Mouse (Mus musculus) bone marrow, adult 2 months (tissue): ENCODE measurements around the gene Odf4. TPM values are rescaled to one million over a fixed set of nuclear protein-coding genes. Genes with fewer than 3 reads are reported as not detected.
"Not testable (repeated sequence)": the region's sequence is repeated elsewhere in the genome, so short reads cannot be mapped to it uniquely, and the experiment has no call there.

Source experiments
- H3K27ac ChIP-seq: fragments of 200-500 bp; 2 replicates; pipeline ENCODE4 v1.5.1; 2012; ENCODE audit warnings: low read depth, mild to moderate bottlenecking, control low read depth, inconsistent platforms, low read length; ENCODE audit not compliant: control insufficient read depth, poor library complexity, insufficient read depth
- H3K4me1 ChIP-seq: fragments of 200-500 bp; 2 replicates; pipeline ENCODE4 v1.6.1; 2011; ENCODE audit warnings: low read length; ENCODE audit not compliant: control insufficient read depth, insufficient read depth
- H3K4me3 ChIP-seq: fragments of 200-500 bp; replicated peaks from 2 replicates; pipeline ENCODE3; 2011; ENCODE audit warnings: mild to moderate bottlenecking, low read depth, low read length, control low read depth; ENCODE audit not compliant: control insufficient read depth
- CTCF ChIP-seq: fragments of 200-500 bp; IDR thresholded peaks from 2 replicates; pipeline ENCODE4 v1.5.1; 2011; ENCODE audit warnings: low read length, control low read depth; ENCODE audit not compliant: control insufficient read depth, insufficient read depth
- POLR2A ChIP-seq: fragments of 200-500 bp; IDR thresholded peaks from 2 replicates; pipeline ENCODE4 v1.6.1; 2011; ENCODE audit warnings: low read depth, mild to moderate bottlenecking, control low read depth, low read length, borderline replicate concordance; ENCODE audit not compliant: control insufficient read depth
- WGBS: fragments of 180-500 bp; shearing (Covaris S2); methylation state at CpG from one replicate; pipeline ENCODE4 v1.1.7; 2018; 5-methylcytosine and 5-hydroxymethylcytosine counted together
- polyA plus RNA-seq: library from polyadenylated mRNA; stranded (reverse); fragments of >200 nt; gene quantifications from 2 replicates; pipeline ENCODE4 v1.2.4, GENCODE M21; 2011; ENCODE audit warnings: low replicate concordance; ENCODE audit not compliant: missing spikeins, insufficient read depth, insufficient read length

Odf4 gene
- polyA plus RNA-seq = not detected in 2 replicates

DNA sequence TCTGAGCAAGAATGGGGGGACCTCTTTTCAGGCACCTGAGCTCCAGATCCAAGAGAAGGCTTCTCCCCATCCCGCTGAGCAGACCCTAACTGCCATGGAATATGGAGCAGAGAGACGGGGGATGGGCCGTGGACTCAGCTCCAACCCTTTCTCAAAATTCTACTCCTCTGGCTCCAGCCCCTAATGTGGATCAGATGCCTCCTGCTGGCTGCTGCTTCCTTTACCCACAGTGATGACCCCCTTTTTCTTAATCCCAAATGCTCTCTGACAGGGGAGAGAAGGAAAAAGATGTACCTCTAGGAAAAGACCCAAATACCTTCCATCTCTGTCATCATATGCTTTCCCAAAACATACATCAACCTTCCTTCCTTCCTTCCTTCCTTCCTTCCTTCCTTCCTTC is at the start of gene Odf4:
TSS of gene Odf4 (minus strand) at position 101 of the 400 bp plus-strand sequence.
- 89% methylated on average over 3 of the region's 3 CpGs for WGBS
- no peak for TF ChIP-seq POLR2A
- TF ChIP-seq CTCF = no peak
- Histone ChIP-seq H3K4me1 (no peaks in the 10 kb centered on the region), H3K27ac (no peak within 1 kb of the TSS), H3K4me3 (no peak within 1 kb of the TSS)

- H3K27ac ChIP-seq = no peak overlapping the region
- H3K4me1 ChIP-seq = no peaks in the 10 kb centered on the region
- WGBS = 81% methylated on average over 1 of the region's 1 CpGs
- no peak overlapping the region for H3K4me3 ChIP-seq
- TF ChIP-seq CTCF (no peak), POLR2A (no peak)
These were observed 48.7 kb upstream of the Odf4 start for GRCm38 (mm10) chr11:68975601-68976000.

DNA sequence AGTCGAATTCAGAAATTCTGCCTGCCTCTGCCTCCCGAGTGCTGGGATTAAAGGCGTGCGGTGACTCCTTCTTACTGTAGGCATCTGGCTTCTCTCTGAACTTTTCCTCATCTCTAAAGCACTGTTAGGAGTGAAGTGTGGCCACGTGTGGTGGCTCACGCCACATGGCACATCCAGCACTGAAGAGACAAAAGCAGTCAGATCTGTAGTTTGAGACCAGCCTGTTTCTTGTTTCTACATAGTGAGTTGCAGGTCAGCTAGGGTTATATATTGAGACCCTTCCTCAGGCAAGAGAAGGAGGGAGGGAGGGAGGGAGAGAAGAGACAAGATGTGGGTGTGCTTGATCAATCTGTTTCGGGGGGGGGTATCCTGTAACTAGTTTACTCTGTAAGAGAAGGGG is 48.2 kb upstream of the Odf4 start, which contains the start of gene Rangrf:
TSS of gene Rangrf (minus strand) at position 101 of the 400 bp plus-strand sequence.
- H3K4me1 ChIP-seq = no peaks in the 10 kb centered on the region
- TF ChIP-seq CTCF = no peak
- no peak for TF ChIP-seq POLR2A
- WGBS = 81% methylated on average over 7 of the region's 7 CpGs
- no peak within 1 kb of the TSS for H3K4me3 ChIP-seq
- H3K27ac ChIP-seq = no peak within 1 kb of the TSS

GRCm38 (mm10) chr11:68974059-68974450 is 47.2 kb upstream of the Odf4 start:
- TF ChIP-seq POLR2A (no peak), CTCF (no peak)
- no peak overlapping the region for H3K27ac ChIP-seq
- WGBS = 52% methylated on average over 6 of the region's 6 CpGs
- H3K4me3 ChIP-seq = peak overlapping the region; percentile 26
- no peaks in the 10 kb centered on the region for H3K4me1 ChIP-seq

DNA sequence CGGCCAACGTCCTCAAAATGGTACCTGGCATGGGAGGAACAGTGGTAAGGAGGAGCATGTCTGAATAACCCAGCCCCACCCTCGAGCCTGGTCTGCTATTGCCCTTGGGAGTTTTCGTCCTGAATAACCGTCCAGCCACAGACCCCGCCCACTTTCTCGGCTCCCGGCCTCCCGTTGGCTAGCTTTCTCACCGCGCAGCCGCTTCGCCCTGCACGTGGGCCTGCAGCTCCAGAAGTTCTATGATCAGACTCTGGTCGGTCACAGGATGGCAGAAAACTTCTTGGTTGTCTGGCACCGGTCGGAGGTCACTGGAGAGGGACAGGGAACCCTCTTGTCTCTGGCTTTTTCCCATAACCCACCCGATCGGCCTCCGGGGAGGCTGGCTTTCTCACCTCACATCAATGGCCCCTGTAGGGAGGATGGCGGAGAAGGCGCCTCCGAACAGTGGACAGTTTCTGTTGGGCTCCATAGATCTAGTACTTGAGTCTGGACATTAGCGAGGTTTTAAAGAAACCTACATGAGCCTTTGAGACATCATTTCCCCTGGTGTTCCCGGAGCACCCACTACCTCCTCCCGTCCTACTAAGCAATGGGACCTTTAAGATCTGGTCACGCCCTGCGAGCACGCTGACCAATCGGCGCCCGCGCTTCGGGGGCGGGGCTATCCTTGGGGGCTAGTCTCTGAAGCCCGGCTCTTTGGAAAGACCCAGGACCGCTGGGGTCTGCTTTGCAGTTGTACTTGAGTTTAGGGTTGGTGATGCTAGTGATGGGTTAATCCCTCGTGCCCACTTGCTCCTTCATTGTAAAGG is 46.6 kb upstream of the Odf4 start:
- H3K4me3 ChIP-seq = peak overlapping the region; percentile 62
- not testable (repeated sequence) for H3K4me1 ChIP-seq, H3K27ac ChIP-seq
- under 1% methylated on average over 38 of the region's 38 CpGs for WGBS

DNA sequence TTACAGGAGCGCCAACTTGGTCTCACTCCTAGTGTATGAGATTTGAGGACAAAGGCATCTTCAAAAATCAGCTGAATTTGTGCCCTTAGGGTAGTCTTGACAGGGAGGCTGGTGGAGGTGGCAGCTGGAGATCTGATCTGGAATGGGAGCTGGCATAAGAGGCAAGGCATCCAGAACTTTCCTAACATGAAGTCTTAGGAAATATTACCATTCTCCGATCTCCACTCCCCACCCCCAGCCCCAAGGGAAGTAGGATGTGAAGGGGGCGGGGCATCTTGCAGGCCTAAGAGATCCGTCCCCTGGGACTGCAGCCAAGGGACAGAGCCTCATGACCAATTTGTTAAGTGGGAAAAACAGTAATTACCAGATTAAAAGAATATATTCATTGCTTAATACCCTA is 43.4 kb upstream of the Odf4 start:
- no peak for TF ChIP-seq POLR2A
- TF ChIP-seq CTCF = no peak
- H3K4me1 ChIP-seq = no peaks in the 10 kb centered on the region
- no peak overlapping the region for H3K4me3 ChIP-seq
- WGBS = 70% methylated on average over 4 of the region's 4 CpGs
- H3K27ac ChIP-seq = no peak overlapping the region

- Histone ChIP-seq H3K4me3 (no peak overlapping the region), H3K4me1 (no peaks in the 10 kb centered on the region; the same call in 1 of the 2 replicates), H3K27ac (no peak overlapping the region)
- WGBS = 90% methylated on average over 11 of the region's 11 CpGs
- TF ChIP-seq CTCF (no peak), POLR2A (no peak)
These were observed 41.9 kb upstream of the Odf4 start for GRCm38 (mm10) chr11:68968752-68969151.

DNA sequence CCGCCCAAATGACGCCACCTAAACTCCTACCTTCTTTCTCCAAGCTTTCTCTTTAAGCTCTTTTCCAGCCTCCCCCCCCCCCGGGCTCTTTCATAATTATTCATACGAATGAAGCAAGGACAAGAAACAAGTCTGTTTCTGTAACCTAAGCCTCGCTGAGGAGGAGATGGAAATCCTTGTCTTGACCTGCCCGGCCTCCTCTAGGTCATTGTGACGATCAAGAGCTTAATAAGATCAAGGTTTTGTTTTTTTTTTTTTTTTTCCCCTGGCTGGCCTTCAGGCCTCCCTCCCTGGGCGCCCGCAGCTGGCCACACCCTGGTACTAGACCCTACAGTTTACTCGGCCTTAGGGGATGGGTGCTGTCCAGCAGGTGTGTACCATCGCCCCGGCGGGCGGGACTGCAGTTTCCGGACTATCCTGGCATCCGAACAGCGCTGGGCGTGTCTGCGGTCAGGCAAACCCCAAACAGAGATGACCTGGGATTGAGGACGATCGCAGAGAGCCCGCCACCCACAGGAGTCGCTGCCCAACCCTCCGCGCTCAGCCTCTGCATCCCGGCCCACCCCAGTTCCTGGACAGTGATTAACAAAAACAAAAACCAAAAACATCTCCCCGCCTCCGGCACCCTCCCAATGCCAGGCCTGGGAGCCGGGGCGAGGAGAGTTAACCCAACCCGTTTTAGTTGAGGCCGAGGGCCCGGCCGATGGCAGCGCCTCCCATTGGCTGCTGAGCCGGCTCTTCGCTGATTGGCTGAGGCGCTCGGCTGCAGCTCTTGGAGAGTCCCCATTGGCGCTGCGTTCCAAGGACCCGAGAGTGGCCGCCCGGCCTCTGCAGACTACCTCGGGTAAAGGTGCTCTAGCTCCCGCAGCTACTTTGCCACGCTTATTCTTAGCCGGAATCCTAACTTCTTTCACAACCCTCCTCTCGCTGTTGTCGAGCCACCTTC is 40.7 kb upstream of the Odf4 start, which contains the start of gene Slc25a35:
TSS of gene Slc25a35 (plus strand) at position 795 of the 946 bp plus-strand sequence.
- peak within 1 kb of the TSS; percentile 86 for H3K4me3 ChIP-seq
- no peaks in the 10 kb centered on the region; the same call in 1 of the 2 replicates for H3K4me1 ChIP-seq
- TF ChIP-seq CTCF (peak; percentile 10; the same call in 1 of the 2 replicates), POLR2A (peak; percentile 27; the same call in 1 of the 2 replicates)
- peak within 1 kb of the TSS; percentile 83 for H3K27ac ChIP-seq
- 1% methylated on average over 50 of the region's 50 CpGs for WGBS
